Mouse (Mus musculus): ENCODE data around the gene Card19. TPM values are rescaled to one million over a fixed set of nuclear protein-coding genes. Genes with fewer than 3 reads are reported as not detected.

Card19 gene
- polyA plus RNA-seq, 1 experiment from 2014 or later: 26.2 TPM

DNA sequence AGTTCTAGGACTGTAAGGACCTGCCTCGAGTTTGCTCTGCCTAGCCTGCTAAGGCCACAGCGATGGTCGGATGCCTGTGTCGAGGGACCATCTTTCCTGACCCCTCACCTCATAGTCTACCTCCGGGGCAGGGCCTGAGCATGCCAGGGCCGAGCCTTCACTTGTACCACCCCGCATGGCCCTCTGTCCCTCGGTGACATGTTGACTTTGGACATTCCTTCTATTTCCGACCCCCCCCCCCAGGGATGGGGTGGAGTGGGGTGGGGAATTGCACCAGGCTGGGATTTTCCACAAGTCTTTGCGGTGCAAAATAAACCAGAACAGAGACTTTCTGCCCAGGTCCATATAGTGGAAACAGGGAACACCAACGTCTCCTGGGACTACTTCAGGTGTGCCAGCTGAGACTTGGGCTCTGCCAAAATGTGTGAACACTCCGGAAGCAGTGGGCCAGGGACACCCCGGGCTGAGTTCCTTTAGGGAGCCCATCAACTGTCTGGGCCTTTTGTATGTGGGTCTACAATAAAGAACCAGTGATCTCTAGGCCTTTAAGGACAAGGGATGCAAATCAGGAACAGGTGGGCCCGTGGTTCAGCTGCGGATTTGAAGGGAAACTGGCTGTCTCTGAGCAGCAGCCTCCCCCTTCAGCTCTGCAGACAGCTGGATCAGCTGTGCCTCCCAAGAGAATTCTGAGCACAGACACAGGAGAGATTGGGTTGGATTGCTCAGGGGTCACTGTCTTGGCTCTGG lies 27.4 kb downstream of the Card19 start:
- DNase-seq (ENCODE audit: low spot score): no peak
- Histone ChIP-seq H3K27ac (ENCODE audit: low read depth, low read length) (0 out of 2 replicates have a peak overlapping the region, but pooled peaks have one; percentile 22), H3K27me3 (replicated peaks; ENCODE audit: control insufficient read depth, insufficient read depth, low read length) (no peaks in the 10 kb centered on the region), H3K4me2 (peak overlapping the region; percentile 99), H3K9ac (ENCODE audit: low read depth, low read length) (peak overlapping the region; percentile 80; the same call in 1 of the 2 replicates), H3K4me1 (replicated peaks; ENCODE audit: control insufficient read depth, insufficient read depth, low read length) (peaks cover 48% of the 10 kb centered on the region), H3K36me3 (ENCODE audit: control insufficient read depth, insufficient read depth, low read length) (no peaks in the 10 kb centered on the region), H3K4me3 (ENCODE audit: low read depth, low read length) (peak overlapping the region; percentile 88), H3K9me3 (ENCODE audit: control insufficient read depth, low read length) (no peaks in the 10 kb centered on the region)
- WGBS: 23% methylated on average over 15 of the region's 15 CpGs
- no peak; the same call in 1 of the 2 replicates for ATAC-seq (replicated peaks; ENCODE audit: low FRiP score)

DNA sequence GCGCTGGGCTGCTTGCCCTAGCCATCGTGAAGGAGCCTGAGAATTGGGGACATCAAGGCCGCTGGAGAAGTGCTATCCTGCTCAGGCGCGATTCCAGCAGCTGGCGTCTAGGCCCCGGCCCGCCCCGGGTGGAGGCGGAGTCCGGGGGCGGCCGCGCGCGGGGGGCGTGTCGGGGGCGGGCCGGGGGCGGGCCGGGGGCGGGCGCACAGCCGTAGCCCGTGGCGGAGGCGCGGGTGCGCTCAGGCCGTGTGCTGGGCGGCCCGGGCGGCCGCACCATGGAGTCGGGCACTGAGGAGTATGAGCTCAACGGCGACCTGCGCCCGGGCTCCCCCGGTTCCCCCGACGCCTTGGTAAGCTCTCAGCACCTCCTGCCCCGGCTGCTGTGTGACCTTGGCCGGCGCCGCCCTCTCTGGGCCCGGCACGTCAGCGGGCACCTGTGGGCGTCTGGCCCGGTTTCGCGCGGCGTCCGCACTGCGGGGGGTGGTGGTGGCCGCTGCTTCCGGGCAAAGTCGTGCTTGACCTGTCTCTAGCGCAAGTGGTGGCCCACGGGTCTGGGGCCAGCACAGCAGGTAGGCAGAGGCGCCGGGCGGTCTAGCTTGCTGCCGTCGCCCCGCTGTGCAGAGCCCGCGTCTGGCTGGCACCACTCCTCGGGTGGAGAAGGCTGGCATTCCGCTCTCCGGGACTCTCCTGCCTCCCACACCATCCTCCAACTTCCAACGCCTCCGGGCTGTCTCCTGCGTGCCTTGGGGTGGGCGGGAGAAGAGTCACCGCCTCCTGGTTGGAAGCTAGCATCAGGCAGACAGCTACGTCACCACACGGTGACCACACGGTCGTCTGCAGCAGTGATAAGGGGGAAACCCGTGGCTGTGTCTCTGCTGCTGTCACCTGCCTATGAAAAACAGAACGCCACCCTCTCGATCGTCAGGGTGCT lies 28.3 kb downstream of the Card19 start, which contains the start of gene Ninj1:
TSS of gene Ninj1 (plus strand) at position 198 of the 931 bp plus-strand sequence.
- H3K27me3 ChIP-seq (replicated peaks; ENCODE audit: control insufficient read depth, insufficient read depth, low read length): no peaks in the 10 kb centered on the region
- under 1% methylated on average over 60 of the region's 87 CpGs for WGBS
- peak within 1 kb of the TSS; percentile 99 for H3K4me2 ChIP-seq
- H3K4me3 ChIP-seq (ENCODE audit: low read depth, low read length): peak within 1 kb of the TSS; percentile 88
- ATAC-seq (replicated peaks; ENCODE audit: low FRiP score) (peak; percentile 92), DNase-seq (ENCODE audit: low spot score) (peak; percentile 84)
- H3K9me3 ChIP-seq (ENCODE audit: control insufficient read depth, low read length): no peaks in the 10 kb centered on the region
- H3K9ac ChIP-seq (ENCODE audit: low read depth, low read length): peak within 1 kb of the TSS; percentile 80
- H3K36me3 ChIP-seq (ENCODE audit: control insufficient read depth, insufficient read depth, low read length): no peaks in the 10 kb centered on the region
- peaks cover 48% of the 10 kb centered on the region for H3K4me1 ChIP-seq (replicated peaks; ENCODE audit: control insufficient read depth, insufficient read depth, low read length)
- peak within 1 kb of the TSS; percentile 77; the same call in 1 of the 2 replicates for H3K27ac ChIP-seq (ENCODE audit: low read depth, low read length)

DNA sequence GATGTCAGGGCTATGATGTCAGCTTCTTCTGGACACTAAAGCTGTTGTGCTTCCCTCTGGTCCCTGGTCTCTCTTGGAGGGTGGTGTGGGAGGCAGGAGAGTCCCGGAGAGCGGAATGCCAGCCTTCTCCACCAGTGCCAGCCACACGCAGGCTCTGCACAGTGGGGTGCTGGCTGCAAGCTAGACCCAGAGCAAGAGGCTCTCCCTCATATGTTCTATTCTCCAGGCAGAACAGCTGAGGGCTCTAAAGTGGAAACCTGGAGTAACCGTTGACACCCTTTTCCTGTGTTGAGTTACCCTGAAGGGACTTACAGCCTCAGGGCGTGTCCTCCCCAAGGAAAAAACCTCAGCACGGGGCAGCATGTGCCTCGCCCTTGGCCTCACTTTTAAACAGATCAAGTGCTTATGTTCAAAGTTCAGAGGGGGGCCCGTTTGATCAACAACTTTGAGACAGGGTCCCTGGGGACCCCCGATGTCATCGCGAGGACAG lies 29.0 kb downstream of the Card19 start:
- DNase-seq (ENCODE audit: low spot score): no peak
- H3K4me3 ChIP-seq (ENCODE audit: low read depth, low read length): peak overlapping the region; percentile 88
- 24% methylated on average over 11 of the region's 11 CpGs for WGBS
- peak overlapping the region; percentile 80 for H3K9ac ChIP-seq (ENCODE audit: low read depth, low read length)
- peak overlapping the region; percentile 99 for H3K4me2 ChIP-seq
- H3K27me3 ChIP-seq (replicated peaks; ENCODE audit: control insufficient read depth, insufficient read depth, low read length): no peaks in the 10 kb centered on the region
- H3K9me3 ChIP-seq (ENCODE audit: control insufficient read depth, low read length): no peaks in the 10 kb centered on the region
- H3K36me3 ChIP-seq (ENCODE audit: control insufficient read depth, insufficient read depth, low read length): no peaks in the 10 kb centered on the region
- ATAC-seq (replicated peaks; ENCODE audit: low FRiP score): peak; percentile 27
- peak overlapping the region; percentile 77; the same call in 1 of the 2 replicates for H3K27ac ChIP-seq (ENCODE audit: low read depth, low read length)
- peaks cover 45% of the 10 kb centered on the region for H3K4me1 ChIP-seq (replicated peaks; ENCODE audit: control insufficient read depth, insufficient read depth, low read length)

DNA sequence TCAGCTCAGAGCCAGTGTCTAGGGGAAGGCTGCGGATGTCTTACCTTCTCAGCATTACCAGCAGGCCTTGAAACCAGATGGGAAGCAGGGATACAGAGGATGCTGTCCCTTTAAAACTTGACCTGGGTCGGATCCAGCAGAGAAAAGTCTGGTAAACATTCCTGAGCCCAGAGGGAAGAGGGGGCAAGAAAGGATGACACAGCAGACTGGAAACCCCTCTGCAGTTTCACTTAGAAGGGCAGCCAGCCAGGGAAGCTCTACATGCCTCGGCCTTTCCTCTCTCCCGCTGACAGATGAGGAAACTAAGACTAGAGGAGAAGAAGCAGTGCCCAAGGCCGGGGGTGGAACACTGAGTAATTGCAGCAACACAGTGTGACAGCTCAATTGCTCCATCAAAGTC lies 32.2 kb downstream of the Card19 start:
- no peak overlapping the region for H3K4me2 ChIP-seq
- no peaks in the 10 kb centered on the region; the same call in 1 of the 2 replicates for H3K27me3 ChIP-seq (replicated peaks; ENCODE audit: control insufficient read depth, insufficient read depth, low read length)
- H3K9me3 ChIP-seq (ENCODE audit: control insufficient read depth, low read length): no peaks in the 10 kb centered on the region
- no peaks in the 10 kb centered on the region for H3K36me3 ChIP-seq (ENCODE audit: control insufficient read depth, insufficient read depth, low read length)
- DNase-seq (ENCODE audit: low spot score): no peak
- no peak overlapping the region for H3K9ac ChIP-seq (ENCODE audit: low read depth, low read length)
- H3K4me1 ChIP-seq (replicated peaks; ENCODE audit: control insufficient read depth, insufficient read depth, low read length): peaks cover 14% of the 10 kb centered on the region
- no peak for ATAC-seq (replicated peaks; ENCODE audit: low FRiP score)
- 60% methylated on average over 5 of the region's 5 CpGs for WGBS
- H3K27ac ChIP-seq (ENCODE audit: low read depth, low read length): no peak overlapping the region
- no peak overlapping the region for H3K4me3 ChIP-seq (ENCODE audit: low read depth, low read length)

DNA sequence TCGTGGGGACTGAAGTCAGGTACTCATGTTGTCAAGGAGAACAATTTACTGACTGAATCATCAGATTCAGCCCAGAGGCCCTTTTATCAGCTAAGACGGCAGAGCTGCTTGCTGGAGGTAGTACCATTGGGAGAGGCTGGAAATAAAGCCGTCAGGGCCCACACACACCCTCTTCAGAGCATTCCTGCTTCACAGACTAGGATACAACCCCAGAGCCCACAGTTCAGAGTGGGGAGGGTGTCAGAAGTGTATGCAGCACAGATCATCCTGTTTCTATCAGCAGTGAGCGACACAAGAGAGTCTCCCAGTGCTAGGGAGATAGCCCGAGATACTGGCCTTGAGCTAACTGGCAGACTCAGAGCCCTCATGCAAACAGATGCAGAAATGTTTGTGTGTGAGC lies 32.7 kb downstream of the Card19 start:
- Histone ChIP-seq H3K27me3 (replicated peaks; ENCODE audit: control insufficient read depth, insufficient read depth, low read length) (no peaks in the 10 kb centered on the region; the same call in 1 of the 2 replicates), H3K36me3 (ENCODE audit: control insufficient read depth, insufficient read depth, low read length) (no peaks in the 10 kb centered on the region), H3K4me2 (no peak overlapping the region), H3K4me1 (replicated peaks; ENCODE audit: control insufficient read depth, insufficient read depth, low read length) (peaks cover 9% of the 10 kb centered on the region), H3K27ac (ENCODE audit: low read depth, low read length) (no peak overlapping the region), H3K9me3 (ENCODE audit: control insufficient read depth, low read length) (no peaks in the 10 kb centered on the region), H3K9ac (ENCODE audit: low read depth, low read length) (no peak overlapping the region), H3K4me3 (ENCODE audit: low read depth, low read length) (no peak overlapping the region)
- 50% methylated on average over 5 of the region's 5 CpGs for WGBS
- ATAC-seq (replicated peaks; ENCODE audit: low FRiP score) (no peak), DNase-seq (ENCODE audit: low spot score) (no peak)

DNA sequence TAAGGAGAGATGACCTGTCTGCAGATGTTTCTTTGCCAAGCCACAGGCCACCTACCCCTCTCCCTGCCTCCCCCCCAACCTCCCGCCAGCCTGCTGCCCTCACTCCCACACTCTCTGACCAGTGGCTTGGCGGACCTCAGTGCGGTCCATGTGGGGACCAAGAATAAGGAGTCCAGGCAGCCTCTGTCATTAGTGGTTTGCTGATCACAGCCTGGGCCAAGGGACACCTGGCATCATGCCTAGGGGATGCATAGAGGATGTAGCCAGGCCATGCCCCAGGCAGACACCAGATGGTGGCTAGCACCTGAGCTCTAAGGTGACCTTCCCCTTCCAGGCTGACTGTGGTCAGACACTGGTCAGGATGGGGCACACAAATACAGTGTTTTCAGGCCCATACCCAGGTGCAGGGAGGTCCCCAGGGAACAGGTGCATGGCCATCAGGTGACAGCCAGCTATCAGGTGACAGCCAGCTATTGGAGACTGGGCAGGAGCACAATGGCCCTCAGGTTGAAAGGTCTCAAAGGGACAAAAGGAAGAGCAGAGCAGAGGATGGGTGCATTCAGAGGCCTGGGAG lies 34.3 kb downstream of the Card19 start:
- Histone ChIP-seq H3K36me3 (ENCODE audit: control insufficient read depth, insufficient read depth, low read length) (no peaks in the 10 kb centered on the region), H3K27ac (ENCODE audit: low read depth, low read length) (no peak overlapping the region), H3K9ac (ENCODE audit: low read depth, low read length) (no peak overlapping the region), H3K27me3 (replicated peaks; ENCODE audit: control insufficient read depth, insufficient read depth, low read length) (no peaks in the 10 kb centered on the region; the same call in 1 of the 2 replicates), H3K4me3 (ENCODE audit: low read depth, low read length) (no peak overlapping the region), H3K4me1 (replicated peaks; ENCODE audit: control insufficient read depth, insufficient read depth, low read length) (peaks cover 1% of the 10 kb centered on the region), H3K9me3 (ENCODE audit: control insufficient read depth, low read length) (no peaks in the 10 kb centered on the region), H3K4me2 (no peak overlapping the region)
- WGBS: 91% methylated on average over 3 of the region's 3 CpGs
- ATAC-seq (replicated peaks; ENCODE audit: low FRiP score) (no peak), DNase-seq (ENCODE audit: low spot score) (no peak)

DNA sequence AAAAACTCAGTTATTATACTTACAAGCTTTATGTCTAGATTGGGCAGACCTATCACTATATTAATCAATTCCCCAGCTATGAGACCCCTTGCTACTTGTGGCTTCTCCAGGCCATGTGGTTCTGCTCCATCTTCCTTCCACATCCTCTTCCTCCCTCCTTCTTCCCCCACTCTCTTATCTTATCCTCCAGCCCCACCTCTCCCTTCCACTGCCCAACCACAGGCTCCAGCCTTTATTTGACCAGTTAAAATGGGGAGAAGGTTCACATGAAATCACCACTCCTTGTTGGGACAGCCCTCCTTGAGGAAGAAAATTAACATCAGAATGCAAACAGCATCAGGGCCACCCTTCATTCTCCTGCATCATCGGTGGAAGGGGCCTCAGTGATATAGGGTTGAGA lies 35.1 kb downstream of the Card19 start:
- Histone ChIP-seq H3K36me3 (ENCODE audit: control insufficient read depth, insufficient read depth, low read length) (no peaks in the 10 kb centered on the region), H3K27me3 (replicated peaks; ENCODE audit: control insufficient read depth, insufficient read depth, low read length) (no peaks in the 10 kb centered on the region; the same call in 1 of the 2 replicates), H3K9ac (ENCODE audit: low read depth, low read length) (no peak overlapping the region), H3K4me1 (replicated peaks; ENCODE audit: control insufficient read depth, insufficient read depth, low read length) (no peaks in the 10 kb centered on the region; the same call in 1 of the 2 replicates), H3K9me3 (ENCODE audit: control insufficient read depth, low read length) (no peaks in the 10 kb centered on the region), H3K27ac (ENCODE audit: low read depth, low read length) (no peak overlapping the region), H3K4me3 (ENCODE audit: low read depth, low read length) (no peak overlapping the region), H3K4me2 (no peak overlapping the region)
- ATAC-seq (replicated peaks; ENCODE audit: low FRiP score) (no peak), DNase-seq (ENCODE audit: low spot score) (no peak)
- WGBS: 35% methylated on average over 1 of the region's 1 CpGs

DNA sequence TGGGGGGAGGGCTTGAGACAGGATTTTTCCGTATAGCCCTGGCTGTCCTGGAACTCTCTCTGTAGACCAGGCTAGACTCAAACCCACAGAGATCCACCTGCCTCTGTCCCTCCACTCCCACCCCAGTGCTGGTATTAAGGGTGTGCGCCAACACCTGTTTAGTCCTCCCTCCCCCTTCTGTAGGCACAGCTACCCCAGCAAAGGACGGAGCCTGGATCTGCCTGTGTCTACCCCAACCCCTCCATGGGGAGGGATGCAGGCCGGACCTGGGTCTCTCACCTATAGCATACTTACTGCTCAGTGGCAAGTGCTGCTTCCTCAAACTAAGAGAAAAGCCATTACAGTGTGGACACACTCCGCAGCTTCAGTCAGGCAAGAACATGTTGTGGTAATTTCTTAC lies 35.6 kb downstream of the Card19 start:
- 64% methylated on average over 5 of the region's 5 CpGs for WGBS
- Histone ChIP-seq H3K9me3 (ENCODE audit: control insufficient read depth, low read length) (no peaks in the 10 kb centered on the region), H3K4me1 (replicated peaks; ENCODE audit: control insufficient read depth, insufficient read depth, low read length) (no peaks in the 10 kb centered on the region; the same call in 1 of the 2 replicates), H3K27ac (ENCODE audit: low read depth, low read length) (no peak overlapping the region), H3K27me3 (replicated peaks; ENCODE audit: control insufficient read depth, insufficient read depth, low read length) (no peaks in the 10 kb centered on the region; the same call in 1 of the 2 replicates), H3K4me2 (no peak overlapping the region), H3K9ac (ENCODE audit: low read depth, low read length) (no peak overlapping the region), H3K36me3 (ENCODE audit: control insufficient read depth, insufficient read depth, low read length) (no peaks in the 10 kb centered on the region), H3K4me3 (ENCODE audit: low read depth, low read length) (no peak overlapping the region)
- DNase-seq (ENCODE audit: low spot score): no peak
- ATAC-seq (replicated peaks; ENCODE audit: low FRiP score): no peak
